Mouse (Mus musculus) kidney, adult 2 months (tissue): Measurements from ENCODE around the gene Pafah1b2.

ENCODE experiments used
- CTCF ChIP-seq: fragments of 200-500 bp; conservative IDR thresholded peaks from 2 replicates; pipeline ENCODE4 v1.5.1; 2011; ENCODE audit warnings: low read depth, mild to moderate bottlenecking, control low read depth, low read length, moderate library complexity, mixed read lengths; ENCODE audit not compliant: insufficient read depth, insufficient read length
- POLR2A ChIP-seq: fragments of 200-500 bp; IDR thresholded peaks from one replicate; pipeline ENCODE4 v1.6.1; 2011; ENCODE audit warnings: low read depth, low read length, control low read depth

GRCm38 (mm10) chr9:45979778-45980177 lies 32.7 kb downstream of the Pafah1b2 start:
- TF ChIP-seq CTCF (no peak), POLR2A (no peak)
